Mouse (Mus musculus): ENCODE measurements around the gene Cttnbp2nl. TPM values are rescaled to one million over a fixed set of nuclear protein-coding genes. Genes with fewer than 3 reads are reported as not detected.
A peak's percentile ranks its signal among the peaks of the same experiment; 100 is the strongest.

Cttnbp2nl gene
- polyA plus RNA-seq, 1 experiment from 2014 or later = 40.2 TPM

GRCm38 (mm10) chr3:105066544-105066943, 13.6 kb upstream of the Cttnbp2nl start, which contains the start of gene 4930564D02Rik:
Gene 4930564D02Rik (plus strand): TSS chr3:105066844.
- H3K4me1 ChIP-seq (ENCODE audit: control insufficient read depth, insufficient read depth, low read length) = peaks cover 7% of the 10 kb centered on the region; the same call in 1 of the 2 replicates
- no peak within 1 kb of the TSS for H3K9ac ChIP-seq (ENCODE audit: low read length)
- no peak for DNase-seq (ENCODE audit: low spot score)
- no peaks in the 10 kb centered on the region for H3K9me3 ChIP-seq (ENCODE audit: control insufficient read depth, low read length)
- ATAC-seq (ENCODE audit: insufficient number of reproducible peaks, low FRiP score, low TSS enrichment, low read depth) = no peak
- no peak within 1 kb of the TSS for H3K4me3 ChIP-seq (ENCODE audit: low read depth, low read length)
- WGBS = 78% methylated on average over 10 of the region's 10 CpGs
- H3K36me3 ChIP-seq (ENCODE audit: control insufficient read depth, insufficient read depth, low read length) = no peaks in the 10 kb centered on the region
- H3K27me3 ChIP-seq (ENCODE audit: control insufficient read depth, insufficient read depth, low read length) = no peaks in the 10 kb centered on the region
- H3K27ac ChIP-seq (replicated peaks; ENCODE audit: low read depth, low read length) = no peak within 1 kb of the TSS
- no peak within 1 kb of the TSS for H3K4me2 ChIP-seq (ENCODE audit: low read depth, severe bottlenecking)

- ATAC-seq (ENCODE audit: insufficient number of reproducible peaks, low FRiP score, low TSS enrichment, low read depth) = no peak
- Histone ChIP-seq H3K27me3 (ENCODE audit: control insufficient read depth, insufficient read depth, low read length) (no peaks in the 10 kb centered on the region), H3K4me2 (ENCODE audit: low read depth, severe bottlenecking) (no peak overlapping the region), H3K27ac (replicated peaks; ENCODE audit: low read depth, low read length) (no peak overlapping the region), H3K9me3 (ENCODE audit: control insufficient read depth, low read length) (no peaks in the 10 kb centered on the region), H3K4me3 (ENCODE audit: low read depth, low read length) (no peak overlapping the region), H3K4me1 (ENCODE audit: control insufficient read depth, insufficient read depth, low read length) (peaks cover 11% of the 10 kb centered on the region), H3K36me3 (ENCODE audit: control insufficient read depth, insufficient read depth, low read length) (no peaks in the 10 kb centered on the region), H3K9ac (ENCODE audit: low read length) (no peak overlapping the region)
- no peak for DNase-seq (ENCODE audit: low spot score)
- WGBS = 79% methylated on average over 9 of the region's 9 CpGs
These were observed 9.7 kb upstream of the Cttnbp2nl start for GRCm38 (mm10) chr3:105062676-105063075.

GRCm38 (mm10) chr3:105061991-105062390, 9.0 kb upstream of the Cttnbp2nl start:
- H3K36me3 ChIP-seq (ENCODE audit: control insufficient read depth, insufficient read depth, low read length) = no peaks in the 10 kb centered on the region
- no peaks in the 10 kb centered on the region for H3K27me3 ChIP-seq (ENCODE audit: control insufficient read depth, insufficient read depth, low read length)
- H3K4me3 ChIP-seq (ENCODE audit: low read depth, low read length) = no peak overlapping the region
- WGBS = 66% methylated on average over 1 of the region's 1 CpGs
- H3K9ac ChIP-seq (ENCODE audit: low read length) = no peak overlapping the region
- H3K27ac ChIP-seq (replicated peaks; ENCODE audit: low read depth, low read length) = no peak overlapping the region
- H3K9me3 ChIP-seq (ENCODE audit: control insufficient read depth, low read length) = no peaks in the 10 kb centered on the region
- H3K4me2 ChIP-seq (ENCODE audit: low read depth, severe bottlenecking) = no peak overlapping the region
- peaks cover 11% of the 10 kb centered on the region for H3K4me1 ChIP-seq (ENCODE audit: control insufficient read depth, insufficient read depth, low read length)
- no peak for DNase-seq (ENCODE audit: low spot score)
- ATAC-seq (ENCODE audit: insufficient number of reproducible peaks, low FRiP score, low TSS enrichment, low read depth) = no peak

- H3K9ac ChIP-seq (ENCODE audit: low read length) = no peak overlapping the region
- peak overlapping the region; percentile 79; the same call in 1 of the 2 replicates for H3K27ac ChIP-seq (replicated peaks; ENCODE audit: low read depth, low read length)
- WGBS = 78% methylated on average over 3 of the region's 3 CpGs
- ATAC-seq (ENCODE audit: insufficient number of reproducible peaks, low FRiP score, low TSS enrichment, low read depth) (no peak), DNase-seq (ENCODE audit: low spot score) (no peak)
- no peaks in the 10 kb centered on the region for H3K36me3 ChIP-seq (ENCODE audit: control insufficient read depth, insufficient read depth, low read length)
- no peaks in the 10 kb centered on the region for H3K27me3 ChIP-seq (ENCODE audit: control insufficient read depth, insufficient read depth, low read length)
- no peak overlapping the region for H3K4me3 ChIP-seq (ENCODE audit: low read depth, low read length)
- H3K4me1 ChIP-seq (ENCODE audit: control insufficient read depth, insufficient read depth, low read length) = peaks cover 11% of the 10 kb centered on the region
- no peak overlapping the region for H3K4me2 ChIP-seq (ENCODE audit: low read depth, severe bottlenecking)
- no peaks in the 10 kb centered on the region for H3K9me3 ChIP-seq (ENCODE audit: control insufficient read depth, low read length)
These were observed 8.6 kb upstream of the Cttnbp2nl start for GRCm38 (mm10) chr3:105061496-105061895.

GRCm38 (mm10) chr3:105060992-105061391, 8.0 kb upstream of the Cttnbp2nl start:
- H3K9me3 ChIP-seq (ENCODE audit: control insufficient read depth, low read length) = no peaks in the 10 kb centered on the region
- H3K27me3 ChIP-seq (ENCODE audit: control insufficient read depth, insufficient read depth, low read length) = no peaks in the 10 kb centered on the region
- H3K4me1 ChIP-seq (ENCODE audit: control insufficient read depth, insufficient read depth, low read length) = peaks cover 11% of the 10 kb centered on the region
- H3K27ac ChIP-seq (replicated peaks; ENCODE audit: low read depth, low read length) = peak overlapping the region; percentile 79
- ATAC-seq (ENCODE audit: insufficient number of reproducible peaks, low FRiP score, low TSS enrichment, low read depth) (peak; percentile 54; the same call in 1 of the 2 replicates), DNase-seq (ENCODE audit: low spot score) (peak; percentile 47)
- no peaks in the 10 kb centered on the region for H3K36me3 ChIP-seq (ENCODE audit: control insufficient read depth, insufficient read depth, low read length)
- H3K4me2 ChIP-seq (ENCODE audit: low read depth, severe bottlenecking) = peak overlapping the region; percentile 17
- 20% methylated on average over 6 of the region's 6 CpGs for WGBS
- no peak overlapping the region for H3K4me3 ChIP-seq (ENCODE audit: low read depth, low read length)
- H3K9ac ChIP-seq (ENCODE audit: low read length) = no peak overlapping the region

- DNase-seq (ENCODE audit: low spot score) (no peak), ATAC-seq (ENCODE audit: insufficient number of reproducible peaks, low FRiP score, low TSS enrichment, low read depth) (no peak)
- no peaks in the 10 kb centered on the region for H3K9me3 ChIP-seq (ENCODE audit: control insufficient read depth, low read length)
- H3K4me1 ChIP-seq (ENCODE audit: control insufficient read depth, insufficient read depth, low read length) = peaks cover 11% of the 10 kb centered on the region
- H3K27me3 ChIP-seq (ENCODE audit: control insufficient read depth, insufficient read depth, low read length) = no peaks in the 10 kb centered on the region
- no peak overlapping the region for H3K4me2 ChIP-seq (ENCODE audit: low read depth, severe bottlenecking)
- H3K36me3 ChIP-seq (ENCODE audit: control insufficient read depth, insufficient read depth, low read length) = no peaks in the 10 kb centered on the region
- no peak overlapping the region for H3K4me3 ChIP-seq (ENCODE audit: low read depth, low read length)
- WGBS = 79% methylated on average over 7 of the region's 7 CpGs
- H3K9ac ChIP-seq (ENCODE audit: low read length) = no peak overlapping the region
- H3K27ac ChIP-seq (replicated peaks; ENCODE audit: low read depth, low read length) = no peak overlapping the region
These were observed 7.0 kb upstream of the Cttnbp2nl start for GRCm38 (mm10) chr3:105059911-105060310.

- peak overlapping the region; percentile 39 for H3K9ac ChIP-seq (ENCODE audit: low read length)
- H3K4me3 ChIP-seq (ENCODE audit: low read depth, low read length) = no peak overlapping the region
- no peaks in the 10 kb centered on the region for H3K9me3 ChIP-seq (ENCODE audit: control insufficient read depth, low read length)
- 17% methylated on average over 25 of the region's 25 CpGs for WGBS
- peak; percentile 93 for DNase-seq (ENCODE audit: low spot score)
- H3K4me1 ChIP-seq (ENCODE audit: control insufficient read depth, insufficient read depth, low read length) = peaks cover 11% of the 10 kb centered on the region
- no peaks in the 10 kb centered on the region for H3K36me3 ChIP-seq (ENCODE audit: control insufficient read depth, insufficient read depth, low read length)
- H3K27ac ChIP-seq (replicated peaks; ENCODE audit: low read depth, low read length) = no peak overlapping the region
- ATAC-seq (ENCODE audit: insufficient number of reproducible peaks, low FRiP score, low TSS enrichment, low read depth) = 0 out of 2 replicates have a peak, but pooled peaks have one; percentile 40
- peak overlapping the region; percentile 36; the same call in 1 of the 2 replicates for H3K4me2 ChIP-seq (ENCODE audit: low read depth, severe bottlenecking)
- H3K27me3 ChIP-seq (ENCODE audit: control insufficient read depth, insufficient read depth, low read length) = no peaks in the 10 kb centered on the region
These were observed 5.9 kb upstream of the Cttnbp2nl start for GRCm38 (mm10) chr3:105058627-105059513.

- H3K9me3 ChIP-seq (ENCODE audit: control insufficient read depth, low read length) = no peaks in the 10 kb centered on the region
- WGBS = 75% methylated on average over 4 of the region's 4 CpGs
- H3K27me3 ChIP-seq (ENCODE audit: control insufficient read depth, insufficient read depth, low read length) = no peaks in the 10 kb centered on the region
- H3K9ac ChIP-seq (ENCODE audit: low read length) = no peak overlapping the region
- no peak overlapping the region for H3K27ac ChIP-seq (replicated peaks; ENCODE audit: low read depth, low read length)
- no peak overlapping the region for H3K4me2 ChIP-seq (ENCODE audit: low read depth, severe bottlenecking)
- H3K36me3 ChIP-seq (ENCODE audit: control insufficient read depth, insufficient read depth, low read length) = no peaks in the 10 kb centered on the region
- peaks cover 15% of the 10 kb centered on the region for H3K4me1 ChIP-seq (ENCODE audit: control insufficient read depth, insufficient read depth, low read length)
- no peak overlapping the region for H3K4me3 ChIP-seq (ENCODE audit: low read depth, low read length)
- ATAC-seq (ENCODE audit: insufficient number of reproducible peaks, low FRiP score, low TSS enrichment, low read depth) (no peak), DNase-seq (ENCODE audit: low spot score) (no peak)
These were observed 2.7 kb upstream of the Cttnbp2nl start for GRCm38 (mm10) chr3:105055666-105056065.
